ENCODE assay signal across 8 mouse cellular contexts in the genomic region with DNA sequence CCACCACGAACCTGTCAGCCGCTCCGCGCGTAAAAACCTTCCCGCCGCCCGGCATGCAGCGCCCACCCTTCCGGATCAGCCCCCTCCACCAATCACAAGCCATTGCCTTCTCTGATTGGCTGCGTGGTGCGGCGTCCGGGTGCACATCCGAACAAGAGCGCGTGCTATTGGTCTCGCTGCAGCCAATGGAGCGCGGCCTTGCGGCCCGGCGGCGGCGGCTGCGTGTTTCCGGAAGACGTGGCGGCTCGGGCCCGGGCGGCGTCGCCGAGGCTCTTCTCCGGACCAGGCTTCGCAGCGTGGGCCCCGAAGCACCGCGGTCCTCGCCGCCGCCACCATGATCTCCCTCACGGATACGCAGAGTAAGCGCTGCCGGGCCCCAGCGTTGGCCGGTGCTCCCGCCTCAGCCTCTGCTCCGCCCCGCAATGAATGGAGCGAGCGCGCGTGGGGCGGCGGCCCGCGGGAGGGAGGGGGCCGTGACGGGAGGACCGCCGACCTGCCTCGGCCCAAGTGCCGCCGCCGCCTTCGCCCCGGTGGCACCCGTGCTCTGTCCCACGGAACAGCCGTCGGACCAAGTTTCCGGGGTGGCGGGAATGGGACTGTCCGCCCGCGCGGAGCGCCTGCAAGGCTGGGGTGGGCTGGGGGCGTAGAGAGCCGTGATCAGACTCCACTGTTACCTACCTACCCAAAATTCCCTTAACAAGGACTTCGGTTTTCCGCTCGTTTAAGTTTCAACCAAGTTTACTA. TPM values are rescaled to one million over a fixed set of nuclear protein-coding genes. Genes with fewer than 3 reads are reported as not detected.
DNase-seq lines count a peak whose midpoint lies in the region; ATAC-seq and TF ChIP-seq lines count a peak whose summit lies in the region.

A gene (minus strand): TSS at position 77 of the 744 bp plus-strand sequence.
A gene (plus strand): TSS at position 211 of the 744 bp plus-strand sequence.

- no peak for TF ChIP-seq EP300 in MEL (IDR thresholded peaks at IDR 0.05; ENCODE audit: low read depth in 1 of 2, low read length in 2 of 2)

- no peaks in the 10 kb centered on the region for H3K9me3 ChIP-seq in MEL (replicated peaks; ENCODE audit: insufficient read depth, low read length)
- no peaks in the 10 kb centered on the region for H3K9me3 ChIP-seq in forebrain, postnatal 0 days (ENCODE audit: low read length)
- no peaks in the 10 kb centered on the region for H3K9me3 ChIP-seq in lung, embryonic 15.5 days

- no peak for TF ChIP-seq RAD21 in MEL (IDR thresholded peaks at IDR 0.05; ENCODE audit: low read depth, low read length)

- peaks cover 0 to 39% of the 10 kb centered on the region in 2 experiments; a peak in 2 of 4 replicates for H3K36me3 ChIP-seq in MEL (ENCODE audit: control insufficient read depth in 1 of 2, insufficient read depth in 2 of 2, low read length in 2 of 2)
- H3K36me3 ChIP-seq in forebrain, postnatal 0 days (ENCODE audit: insufficient read depth) = no peaks in the 10 kb centered on the region
- H3K36me3 ChIP-seq in lung, embryonic 15.5 days = no peaks in the 10 kb centered on the region

- H3K27ac ChIP-seq in MEL (ENCODE audit: control insufficient read depth, low read depth, low read length) = peak within 1 kb of the TSS; percentile 96
- H3K27ac ChIP-seq in cerebellum, adult 2 months (ENCODE audit: insufficient read depth, low read length) = peak within 1 kb of the TSS; percentile 42
- H3K27ac ChIP-seq in forebrain, postnatal 0 days (ENCODE audit: low read depth, low read length) = peak within 1 kb of the TSS; percentile 9
- H3K27ac ChIP-seq in lung, embryonic 15.5 days = no peak within 1 kb of the TSS

- TF ChIP-seq CTCF in MEL (IDR thresholded peaks at IDR 0.05 in 2 of 3, conservative IDR thresholded peaks at IDR 0.05 in 1 of 3; ENCODE audit: control insufficient read depth in 1 of 3, insufficient read depth in 1 of 3, low read depth in 2 of 3, low read length in 3 of 3, poor library complexity in 1 of 3, severe bottlenecking in 1 of 3) = no peak
- no peak for TF ChIP-seq CTCF in cerebellum, adult 2 months (IDR thresholded peaks at IDR 0.05; ENCODE audit: borderline replicate concordance, insufficient read depth, low read depth, low read length)
- no peak for TF ChIP-seq CTCF in forebrain, postnatal 0 days (IDR thresholded peaks at IDR 0.05; ENCODE audit: low read depth)

- peak; percentile 97 for DNase-seq in MEL (ENCODE audit: low read depth, low spot score)
- peak; percentile 98 to 99 for DNase-seq in cerebellum, adult 2 months
- peak; percentile 98 for DNase-seq in forebrain, postnatal 0 days
- peak; percentile 99 for DNase-seq in heart, postnatal 4 days
- peak; percentile 97 to 99 for DNase-seq in layer of hippocampus, adult 8-10 months (ENCODE audit: low spot score in 2 of 2)
- peak; percentile 96 for DNase-seq in ovary, adult 18-20 months (ENCODE audit: low spot score)
- DNase-seq in thymus, postnatal 0 days (ENCODE audit: low spot score) = peak; percentile 97

- H3K27me3 ChIP-seq in MEL (ENCODE audit: control insufficient read depth in 1 of 2, insufficient read depth in 2 of 2, low read length in 2 of 2) = no peaks in the 10 kb centered on the region
- H3K27me3 ChIP-seq in cerebellum, adult 2 months (ENCODE audit: control insufficient read depth, insufficient read depth, low read length) = no peaks in the 10 kb centered on the region
- no peaks in the 10 kb centered on the region for H3K27me3 ChIP-seq in forebrain, postnatal 0 days (ENCODE audit: insufficient read depth, low read length)
- no peaks in the 10 kb centered on the region for H3K27me3 ChIP-seq in lung, embryonic 15.5 days

- WGBS in cerebellum, adult 2 months = under 1% methylated on average over 87 of the region's 87 CpGs
- WGBS in forebrain, postnatal 0 days = 3% methylated on average over 75 of the region's 87 CpGs
- WGBS in lung, embryonic 15.5 days = under 1% methylated on average over 62 of the region's 87 CpGs

- peak within 1 kb of the TSS; percentile 92 for H3K9ac ChIP-seq in MEL (ENCODE audit: control insufficient read depth, low read depth, low read length, poor library complexity, severe bottlenecking)
- peak within 1 kb of the TSS; percentile 70 for H3K9ac ChIP-seq in forebrain, postnatal 0 days
- peak within 1 kb of the TSS; percentile 86 for H3K9ac ChIP-seq in lung, embryonic 15.5 days

- peak; percentile 100 for ATAC-seq in forebrain, postnatal 0 days
- peak; percentile 100 for ATAC-seq in lung, embryonic 15.5 days (ENCODE audit: borderline replicate concordance, extremely low read depth, low FRiP score, low TSS enrichment)

- TF ChIP-seq POLR2A in MEL (IDR thresholded peaks at IDR 0.05; ENCODE audit: control insufficient read depth in 1 of 2, insufficient read depth in 1 of 2, low read depth in 1 of 2, low read length in 2 of 2, poor library complexity in 1 of 2) = peak; percentile 18 to 79; a peak in 3 of 4 replicates
- peak; percentile 56; the same call in 1 of the 2 replicates for TF ChIP-seq POLR2A in cerebellum, adult 2 months (IDR thresholded peaks at IDR 0.05; ENCODE audit: borderline replicate concordance, insufficient read depth, low read length)

- H3K79me2 ChIP-seq in MEL (ENCODE audit: control insufficient read depth, insufficient read depth, low read length, poor library complexity) = peaks cover 61% of the 10 kb centered on the region

- peak within 1 kb of the TSS; percentile 81 for H3K4me2 ChIP-seq in forebrain, postnatal 0 days (ENCODE audit: low read depth)
- H3K4me2 ChIP-seq in lung, embryonic 15.5 days = peak within 1 kb of the TSS; percentile 74

- H3K4me3 ChIP-seq in MEL (ENCODE audit: control insufficient read depth in 1 of 2, insufficient read depth in 1 of 2, low read depth in 2 of 2, low read length in 2 of 2) = peak within 1 kb of the TSS; percentile 78 to 93
- H3K4me3 ChIP-seq in cerebellum, adult 2 months (replicated peaks; ENCODE audit: insufficient read depth, low read depth, low read length) = peak within 1 kb of the TSS; percentile 88
- peak within 1 kb of the TSS; percentile 96 for H3K4me3 ChIP-seq in forebrain, postnatal 0 days (ENCODE audit: low read depth, low read length)
- H3K4me3 ChIP-seq in lung, embryonic 15.5 days = peak within 1 kb of the TSS; percentile 88

- H3K4me1 ChIP-seq in MEL (ENCODE audit: control insufficient read depth in 1 of 2, insufficient read depth in 2 of 2, low read length in 2 of 2) = peaks cover 12 to 27% of the 10 kb centered on the region in 2 experiments
- H3K4me1 ChIP-seq in cerebellum, adult 2 months (ENCODE audit: control insufficient read depth, insufficient read depth, low read length) = peaks cover 2% of the 10 kb centered on the region; the same call in 1 of the 2 replicates
- H3K4me1 ChIP-seq in forebrain, postnatal 0 days (ENCODE audit: insufficient read depth) = 0 out of 2 replicates have a peak, but pooled peaks cover 12% of the 10 kb centered on the region
- H3K4me1 ChIP-seq in lung, embryonic 15.5 days = peaks cover 14% of the 10 kb centered on the region

TF ChIP-seq in MEL, 35 proteins besides CTCF, POLR2A, EP300 and RAD21 (continues in another document):
- TF ChIP-seq MAZ (IDR thresholded peaks at IDR 0.05; ENCODE audit: low read depth, low read length) (peak; percentile 57; the same call in 1 of the 2 replicates), MAX (IDR thresholded peaks at IDR 0.05; ENCODE audit: low read length) (peak; percentile 88), JUND (IDR thresholded peaks at IDR 0.05; ENCODE audit: low read depth, low read length) (no peak), MYB (IDR thresholded peaks at IDR 0.05; ENCODE audit: low read depth, low read length) (no peak), USF2 (IDR thresholded peaks at IDR 0.05; ENCODE audit: borderline replicate concordance in 1 of 2, insufficient read depth in 1 of 2, low read depth in 1 of 2, low read length in 2 of 2) (no peak), NELFE (IDR thresholded peaks at IDR 0.05; ENCODE audit: low read depth, low read length) (peak; percentile 80), CHD2 (IDR thresholded peaks at IDR 0.05; ENCODE audit: low read length) (peak; percentile 83), CHD1 (IDR thresholded peaks at IDR 0.05; ENCODE audit: low read depth, low read length) (0 out of 2 replicates have a peak, but pooled peaks have one; percentile 23), ZKSCAN1 (IDR thresholded peaks at IDR 0.05; ENCODE audit: low read depth, low read length) (no peak), SIN3A (IDR thresholded peaks at IDR 0.05; ENCODE audit: low read length) (peak; percentile 90), ZNF384 (IDR thresholded peaks at IDR 0.05; ENCODE audit: low read depth, low read length) (no peak), KAT2A (conservative IDR thresholded peaks at IDR 0.05; ENCODE audit: low read depth, low read length) (peak; percentile 83), MEF2A (IDR thresholded peaks at IDR 0.05; ENCODE audit: extremely low read depth, insufficient replicate concordance, low read depth, low read length, poor library complexity, severe bottlenecking) (no peak), MXI1 (IDR thresholded peaks at IDR 0.05; ENCODE audit: low read depth, low read length) (peak; percentile 76)

RNA-seq across cellular contexts. Expression of the first gene that starts in this region (rescaled TPM):
- total RNA-seq in MEL (2012; rRNA removed) = 39.1 and 39.9 TPM in 2 replicates
- polyA plus RNA-seq in MEL (2012; ENCODE audit: insufficient read depth in 1 of 2, insufficient read length in 2 of 2, low read depth in 1 of 2, low replicate concordance in 2 of 2, missing spikeins in 1 of 2) = 10 to 100 TPM in 1 of 2 experiments, not detected in 1; 48.4 TPM
- polyA plus RNA-seq in cerebellum, adult 2 months (2012; rRNA removed) = 12.8 and 13.1 TPM in 2 replicates
- 19.1 and 19.4 TPM in 2 replicates for total RNA-seq in forebrain, postnatal 0 days (2014; rRNA removed)
- 20.4 and 20.8 TPM in 2 replicates for polyA plus RNA-seq in forebrain, postnatal 0 days (2015; fragmentation: Nextera tagmentation; extraction: Ambion mirVana)
- total RNA-seq in heart, postnatal 4 days (2021) = 10 to 100 TPM; 12.7 to 14.3 TPM
- 10 to 100 TPM; 21.8 to 25.7 (median 23.6) TPM for total RNA-seq in layer of hippocampus, adult 8-10 months (2022)
- 27.1 and 27.4 TPM in 2 replicates for polyA plus RNA-seq in lung, embryonic 15.5 days (2015; fragmentation: Nextera tagmentation; extraction: Ambion mirVana)
- 44.4 and 48.7 TPM in 2 replicates for polyA plus RNA-seq in thymus, postnatal 0 days (2015; fragmentation: Nextera tagmentation; extraction: Ambion mirVana)

RNA-seq across cellular contexts. Expression of the second gene that starts in this region (rescaled TPM):
- 50.9 and 54.7 TPM in 2 replicates for total RNA-seq in MEL (2012; rRNA removed)
- polyA plus RNA-seq in MEL (2012; ENCODE audit: insufficient read depth in 1 of 2, insufficient read length in 2 of 2, low read depth in 1 of 2, low replicate concordance in 2 of 2, missing spikeins in 1 of 2) = 10 to 100 TPM in 1 of 2 experiments, not detected in 1; 45.3 TPM
- polyA plus RNA-seq in cerebellum, adult 2 months (2012; rRNA removed) = 25.6 and 26.4 TPM in 2 replicates
- 44.0 and 58.5 TPM in 2 replicates for total RNA-seq in forebrain, postnatal 0 days (2014; rRNA removed)
- polyA plus RNA-seq in forebrain, postnatal 0 days (2015; fragmentation: Nextera tagmentation; extraction: Ambion mirVana) = 67.6 and 72.0 TPM in 2 replicates
- 10 to 100 TPM; 28.3 to 36.3 TPM for total RNA-seq in heart, postnatal 4 days (2021)
- 10 to 100 TPM; 30.6 to 34.0 (median 33.0) TPM for total RNA-seq in layer of hippocampus, adult 8-10 months (2022)
- polyA plus RNA-seq in lung, embryonic 15.5 days (2015; fragmentation: Nextera tagmentation; extraction: Ambion mirVana) = 90.7 and 94.1 TPM in 2 replicates
- 69.2 and 71.7 TPM in 2 replicates for polyA plus RNA-seq in thymus, postnatal 0 days (2015; fragmentation: Nextera tagmentation; extraction: Ambion mirVana)
